Mouse (Mus musculus) liver, adult 2 months (tissue): ENCODE results near the gene Hras. TPM values are rescaled to one million over a fixed set of nuclear protein-coding genes. Genes with fewer than 3 reads are reported as not detected.

Source experiments
- DNase-seq: peaks from one replicate; pipeline ENCODE4 v3.0.0-alpha.2; 2011; ENCODE audit warnings: low read depth, low spot score; ENCODE audit errors: extremely low read depth
- H3K27ac ChIP-seq: fragments of 200-500 bp; replicated peaks from 2 replicates; pipeline ENCODE4 v1.5.1; 2012; ENCODE audit warnings: low read depth, mild to moderate bottlenecking, control low read depth, inconsistent platforms, low read length; ENCODE audit not compliant: insufficient read depth
- H3K27me3 ChIP-seq: fragments of 200-500 bp; 2 replicates; pipeline ENCODE4 v1.6.1; 2012; ENCODE audit warnings: mild to moderate bottlenecking, moderate library complexity, low read length, inconsistent platforms; ENCODE audit not compliant: control insufficient read depth, insufficient read depth
- H3K36me3 ChIP-seq: fragments of 200-500 bp; 2 replicates; pipeline ENCODE4 v1.6.1; 2012; ENCODE audit warnings: low read length, inconsistent platforms; ENCODE audit not compliant: control insufficient read depth, insufficient read depth
- H3K4me1 ChIP-seq: fragments of 200-500 bp; 2 replicates; pipeline ENCODE4 v1.6.1; 2011; ENCODE audit warnings: low read length; ENCODE audit not compliant: control insufficient read depth, insufficient read depth
- H3K4me3 ChIP-seq: fragments of 200-500 bp; 2 replicates; pipeline ENCODE4 v1.5.1; 2011; ENCODE audit warnings: low read depth, mild to moderate bottlenecking, control low read depth, low read length, moderate library complexity; ENCODE audit not compliant: insufficient read depth
- H3K79me2 ChIP-seq: fragments of 200-500 bp; 2 replicates; pipeline ENCODE4 v1.6.1; 2012; ENCODE audit warnings: inconsistent platforms, mild to moderate bottlenecking, low read length, moderate library complexity; ENCODE audit not compliant: control insufficient read depth, insufficient read depth
- H3K9ac ChIP-seq: fragments of 200-500 bp; 2 replicates; pipeline ENCODE4 v1.6.1; 2012; ENCODE audit warnings: low read depth, mild to moderate bottlenecking, control low read depth, inconsistent platforms, low read length
- CTCF ChIP-seq: fragments of 200-500 bp; IDR thresholded peaks from 2 replicates; pipeline ENCODE4 v1.5.1; 2011; ENCODE audit warnings: low read depth, low read length, control low read depth
- POLR2A ChIP-seq: fragments of 200-500 bp; IDR thresholded peaks from 2 replicates; pipeline ENCODE4 v1.6.1; 2011; ENCODE audit warnings: low read length, control low read depth; ENCODE audit not compliant: insufficient read depth; ENCODE audit errors: extremely low read depth
- WGBS: fragments of 180-500 bp; shearing (Covaris S2); methylation state at CpG from one replicate; pipeline ENCODE4 v1.1.7; 2018; 5-methylcytosine and 5-hydroxymethylcytosine counted together
- polyA plus RNA-seq: library from polyadenylated mRNA; depleted of rRNA; stranded (reverse); fragments of >200 nt; gene quantifications from 2 replicates; pipeline ENCODE4 v1.2.3, GENCODE M21; 2012
- total RNA-seq: library from RNA; depleted of rRNA; stranded (reverse); fragments of >200 nt; gene quantifications from 2 replicates; pipeline ENCODE4 v1.2.3, GENCODE M21; 2014

The Hras gene
- total and polyA plus RNA-seq, 2 experiments: 37.6 to 50.4 TPM

- Histone ChIP-seq H3K79me2 (peaks cover 25% of the 10 kb centered on the region), H3K27ac (no peak overlapping the region), H3K36me3 (peaks cover 11% of the 10 kb centered on the region), H3K4me1 (peaks cover 11% of the 10 kb centered on the region; the same call in 1 of the 2 replicates), H3K4me3 (no peak overlapping the region), H3K27me3 (no peaks in the 10 kb centered on the region), H3K9ac (no peak overlapping the region)
- no peak for DNase-seq
- WGBS: 79% methylated on average over 4 of the region's 4 CpGs
- TF ChIP-seq POLR2A (no peak), CTCF (no peak)
These were observed 34.0 kb upstream of the Hras start for GRCm38 (mm10) chr7:141227796-141228195.

DNA sequence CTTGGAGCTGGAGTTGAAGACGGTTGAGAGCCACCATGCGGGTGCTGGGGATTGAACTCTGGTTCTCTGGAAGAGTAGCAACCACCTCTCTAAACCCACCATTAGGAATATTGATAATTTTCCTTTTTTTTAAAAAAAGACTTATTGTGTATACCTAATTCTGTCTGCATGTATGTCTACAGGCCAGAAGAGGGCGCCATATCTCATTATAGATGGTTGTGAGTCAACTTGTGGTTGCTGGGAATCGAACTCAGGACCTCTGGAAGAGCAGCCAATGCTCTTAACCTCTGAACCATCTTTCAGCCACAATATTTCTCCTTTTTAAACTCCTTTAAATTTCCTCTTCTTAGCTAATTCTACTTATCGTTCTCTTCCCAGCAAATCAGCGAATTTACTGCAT, 32.7 kb upstream of the Hras start:
- no peak overlapping the region for H3K27ac ChIP-seq
- H3K27me3 ChIP-seq: no peaks in the 10 kb centered on the region
- no peak for DNase-seq
- H3K4me1 ChIP-seq: peaks cover 13% of the 10 kb centered on the region; the same call in 1 of the 2 replicates
- no peak overlapping the region for H3K4me3 ChIP-seq
- WGBS: 95% methylated on average over 6 of the region's 6 CpGs
- no peak overlapping the region for H3K9ac ChIP-seq
- H3K79me2 ChIP-seq: peaks cover 19% of the 10 kb centered on the region
- no peak for TF ChIP-seq POLR2A
- no peak for TF ChIP-seq CTCF
- H3K36me3 ChIP-seq: no peaks in the 10 kb centered on the region; the same call in 1 of the 2 replicates

GRCm38 (mm10) chr7:141222696-141223215, 29.0 kb upstream of the Hras start:
- Histone ChIP-seq H3K9ac (no peak overlapping the region), H3K27me3 (no peaks in the 10 kb centered on the region), H3K4me1 (peaks cover 6% of the 10 kb centered on the region), H3K79me2 (no peaks in the 10 kb centered on the region), H3K4me3 (no peak overlapping the region), H3K27ac (no peak overlapping the region), H3K36me3 (no peaks in the 10 kb centered on the region)
- no peak for DNase-seq
- no peak for TF ChIP-seq CTCF
- TF ChIP-seq POLR2A: no peak
- 89% methylated on average over 4 of the region's 4 CpGs for whole genome bisulfite sequencing

DNA sequence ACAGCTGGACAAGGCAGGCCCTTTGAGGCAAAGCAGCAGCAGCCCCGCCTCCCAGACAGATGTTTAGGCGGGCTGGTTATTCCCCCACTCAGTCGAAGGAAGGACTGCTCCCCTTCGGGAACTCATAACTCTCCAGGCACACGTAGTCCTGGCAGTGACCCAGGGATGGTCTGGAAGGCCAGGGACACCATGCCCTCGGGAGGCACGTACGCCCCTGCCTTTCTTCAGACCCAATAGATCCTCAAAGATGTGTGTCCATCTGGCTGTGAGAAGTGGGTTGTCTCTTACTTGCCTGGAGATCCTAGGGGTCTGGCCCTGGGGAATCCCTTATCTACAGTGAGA, 28.3 kb upstream of the Hras start:
- Histone ChIP-seq H3K36me3 (no peaks in the 10 kb centered on the region), H3K27ac (no peak overlapping the region), H3K4me1 (peaks cover 12% of the 10 kb centered on the region), H3K4me3 (peak overlapping the region; percentile 19), H3K79me2 (peaks cover 7% of the 10 kb centered on the region; the same call in 1 of the 2 replicates), H3K27me3 (no peaks in the 10 kb centered on the region), H3K9ac (peak overlapping the region; percentile 14; the same call in 1 of the 2 replicates)
- 8% methylated on average over 8 of the region's 8 CpGs for WGBS
- DNase-seq: no peak
- TF ChIP-seq CTCF (no peak), POLR2A (no peak)

DNA sequence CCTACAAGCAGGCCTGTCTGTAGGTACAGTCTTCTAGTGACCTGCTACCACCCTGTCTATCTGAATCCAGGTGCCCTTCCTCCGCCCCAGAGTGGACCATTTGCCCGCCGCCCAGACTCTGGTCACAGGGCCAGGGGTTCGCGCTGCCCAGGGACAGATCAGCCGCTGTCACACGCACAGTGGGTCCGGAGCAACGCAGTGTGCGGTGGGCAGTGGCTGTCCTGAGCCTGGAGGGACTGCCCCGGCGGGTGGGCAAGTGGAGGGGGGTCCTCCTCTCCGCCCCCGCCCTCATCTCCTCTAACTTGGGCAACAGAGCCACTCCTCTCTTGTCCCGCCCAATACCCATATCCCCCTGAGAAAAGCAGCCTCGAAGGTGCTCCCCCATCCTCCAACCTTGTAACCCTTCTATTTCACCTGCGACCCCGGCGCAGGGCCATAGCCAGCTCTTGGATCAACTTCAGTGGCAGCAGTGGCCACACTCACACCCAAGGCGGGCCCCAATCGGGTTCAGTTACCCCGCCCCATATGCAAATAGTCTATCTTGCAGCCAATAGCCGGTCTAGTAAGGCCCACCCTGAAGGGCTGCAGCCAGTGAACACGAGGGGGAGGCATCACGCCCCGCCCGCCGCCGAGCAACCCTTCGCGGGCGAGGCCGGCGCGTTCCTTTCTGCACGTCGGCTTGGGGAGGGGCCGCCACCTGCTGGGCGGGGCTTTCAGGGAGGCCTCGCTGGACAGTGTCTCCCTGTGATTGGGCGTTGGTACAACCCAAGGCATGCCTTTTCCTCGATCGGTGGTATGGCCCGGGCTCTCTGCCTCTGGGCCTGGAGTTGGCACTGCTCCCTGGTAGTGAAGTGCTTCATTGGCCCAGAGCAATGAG, 27.7 kb upstream of the Hras start:
- WGBS: 8% methylated on average over 44 of the region's 44 CpGs
- DNase-seq: peak; percentile 96
- TF ChIP-seq POLR2A (no peak), CTCF (no peak)
- peaks cover 18% of the 10 kb centered on the region for H3K4me1 ChIP-seq
- H3K4me3 ChIP-seq: peak overlapping the region; percentile 40
- H3K36me3 ChIP-seq: no peaks in the 10 kb centered on the region
- H3K27ac ChIP-seq: peak overlapping the region; percentile 71
- H3K27me3 ChIP-seq: no peaks in the 10 kb centered on the region
- peak overlapping the region; percentile 63 for H3K9ac ChIP-seq
- peaks cover 12% of the 10 kb centered on the region; the same call in 1 of the 2 replicates for H3K79me2 ChIP-seq

- Histone ChIP-seq H3K79me2 (peaks cover 12% of the 10 kb centered on the region; the same call in 1 of the 2 replicates), H3K4me3 (no peak overlapping the region), H3K4me1 (peaks cover 18% of the 10 kb centered on the region), H3K36me3 (no peaks in the 10 kb centered on the region), H3K9ac (no peak overlapping the region), H3K27me3 (no peaks in the 10 kb centered on the region), H3K27ac (no peak overlapping the region)
- TF ChIP-seq CTCF (no peak), POLR2A (no peak)
- DNase-seq: no peak
- WGBS: 41% methylated on average over 1 of the region's 1 CpGs
These were observed 26.6 kb upstream of the Hras start for GRCm38 (mm10) chr7:141220377-141220776.
